Mouse (Mus musculus): ENCODE results near the gene Cylc1.

Gene Cylc1

GRCm38 (mm10) chrX:111110118-111110517, at the start of gene Cylc1:
Gene Cylc1 (plus strand): TSS chrX:111110418.
- DNase-seq: no peak

DNA sequence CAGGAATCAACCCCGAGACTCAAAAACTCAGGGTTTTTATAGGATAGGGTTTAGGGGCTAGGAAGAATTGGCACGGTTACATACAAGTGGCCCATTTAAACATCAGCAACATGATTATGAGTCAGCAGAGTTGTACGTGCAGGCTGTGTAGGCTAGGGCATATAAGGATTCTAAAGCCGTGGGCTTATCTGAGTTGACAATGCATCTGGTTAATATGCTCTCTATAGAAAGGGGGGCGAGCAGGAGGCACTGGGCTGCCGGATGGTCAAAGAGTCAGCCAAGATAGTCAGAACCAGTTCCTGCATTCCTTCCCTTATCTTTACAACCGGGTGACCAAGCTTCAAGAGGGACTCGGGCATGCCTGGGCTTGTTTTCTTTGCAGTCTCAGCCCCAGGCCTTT, 31.5 kb upstream of the Cylc1 start:
- no peak for DNase-seq

DNA sequence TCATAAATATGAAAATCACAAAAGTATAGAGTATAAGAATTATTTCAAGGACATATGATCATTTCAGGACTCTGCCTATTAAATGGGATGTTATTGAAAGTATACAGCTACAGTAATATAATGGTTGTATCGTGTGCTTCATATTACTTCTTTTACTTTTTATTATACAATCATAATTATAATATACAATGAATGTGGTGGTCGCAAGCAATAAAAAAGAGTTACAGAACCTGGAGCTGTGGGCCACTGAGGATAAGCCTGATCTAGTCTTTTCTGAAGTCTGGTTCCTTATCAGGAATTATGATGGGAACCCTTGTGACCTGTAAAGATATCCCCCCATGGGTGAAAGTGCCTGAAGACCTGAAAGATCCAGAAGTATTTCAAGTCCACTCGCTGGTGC, 57.8 kb downstream of the Cylc1 start, which contains the start of gene Gm10112:
Gene Gm10112 (plus strand): TSS at position 301 of the 400 bp plus-strand sequence.
- DNase-seq: no peak

Data from heart, adult 11 months (tissue).